Mouse (Mus musculus): ENCODE measurements around the gene Slc25a20.

DNA sequence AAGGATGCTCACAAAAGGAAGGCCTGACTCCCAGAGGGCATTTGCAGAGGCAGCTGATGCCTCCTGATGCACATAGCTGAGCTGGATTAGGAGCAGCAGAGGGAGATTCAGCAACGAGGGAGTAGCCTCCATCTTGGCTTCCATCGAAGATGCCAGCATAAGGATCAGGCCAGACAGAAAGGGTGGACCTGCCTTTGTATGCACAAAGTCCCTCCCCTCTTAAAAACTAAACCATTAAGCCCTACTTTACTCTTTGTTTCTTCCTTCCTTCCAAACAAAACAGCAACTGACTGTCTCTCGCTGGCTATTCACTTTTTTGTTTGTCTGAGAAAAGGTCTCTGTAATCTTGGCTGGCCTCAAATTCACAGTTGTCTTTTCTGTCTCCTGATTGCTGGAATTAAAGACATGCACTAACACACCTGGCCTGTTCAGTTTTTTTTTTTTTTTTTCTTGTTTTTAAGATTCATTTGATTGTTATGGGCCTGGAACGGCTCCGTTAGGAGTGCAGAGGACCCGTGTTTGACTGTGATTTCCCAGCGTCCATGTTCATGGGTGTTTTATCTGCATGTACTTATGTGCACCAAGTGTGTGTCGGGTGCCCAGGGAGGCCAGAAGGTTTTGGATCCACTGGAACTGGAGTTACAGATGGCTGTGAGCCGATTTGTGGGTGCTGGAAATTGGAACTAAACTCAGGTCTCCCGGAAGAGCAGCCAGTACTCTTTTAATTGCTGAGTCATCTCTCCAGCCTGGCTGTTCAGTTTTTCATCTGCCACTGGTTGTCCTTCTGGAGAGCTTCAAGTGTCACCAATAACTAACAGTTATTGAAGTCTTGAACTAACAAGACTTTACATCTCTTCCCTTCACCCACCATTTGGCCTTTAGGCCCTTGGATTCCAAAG is 7.1 kb upstream of the Slc25a20 start:
- TF ChIP-seq MAX (IDR thresholded peaks at IDR 0.05; ENCODE audit: low read depth) = no peak
- TF ChIP-seq CEBPB (IDR thresholded peaks at IDR 0.05; ENCODE audit: insufficient read depth, poor library complexity, severe bottlenecking) = no peak

Measured in myocyte (in vitro differentiated cells).